Mouse (Mus musculus): ENCODE results near the gene Chst8. TPM values are rescaled to one million over a fixed set of nuclear protein-coding genes. Genes with fewer than 3 reads are reported as not detected.

Gene Chst8
- polyA plus RNA-seq (2016; fragmentation: Nextera tagmentation; extraction: Ambion mirVana) = 15.7 and 18.9 TPM in 2 replicates

- Histone ChIP-seq H3K4me3 (peak within 1 kb of the TSS; percentile 62), H3K4me1 (peaks cover 23% of the 10 kb centered on the region), H3K36me3 (no peaks in the 10 kb centered on the region), H3K9ac (replicated peaks) (peak within 1 kb of the TSS; percentile 55), H3K9me3 (no peaks in the 10 kb centered on the region), H3K27me3 (peaks cover 83% of the 10 kb centered on the region), H3K4me2 (replicated peaks) (peak within 1 kb of the TSS; percentile 94), H3K27ac (replicated peaks) (peak within 1 kb of the TSS; percentile 68)
- peak; percentile 82 for ATAC-seq (ENCODE audit: low FRiP score, low read depth)
- WGBS = under 1% methylated on average over 64 of the region's 65 CpGs
These were observed at the start of gene Chst8 for GRCm38 (mm10) chr7:34812531-34813111. Chst8 (minus strand) TSS chr7:34812711.

GRCm38 (mm10) chr7:34858291-34858690 lies 45.8 kb upstream of the Chst8 start:
- Histone ChIP-seq H3K27me3 (no peaks in the 10 kb centered on the region), H3K27ac (replicated peaks) (peak overlapping the region; percentile 43; the same call in 1 of the 2 replicates), H3K4me2 (replicated peaks) (no peak overlapping the region), H3K4me1 (0 out of 2 replicates have a peak, but pooled peaks cover 4% of the 10 kb centered on the region), H3K9me3 (no peaks in the 10 kb centered on the region), H3K4me3 (no peak overlapping the region), H3K36me3 (no peaks in the 10 kb centered on the region), H3K9ac (replicated peaks) (no peak overlapping the region)
- ATAC-seq (ENCODE audit: low FRiP score, low read depth) = no peak
- 65% methylated on average over 2 of the region's 2 CpGs for WGBS

GRCm38 (mm10) chr7:34854781-34855352 lies 42.4 kb upstream of the Chst8 start:
- no peak overlapping the region for H3K27ac ChIP-seq (replicated peaks)
- H3K36me3 ChIP-seq = no peaks in the 10 kb centered on the region
- H3K4me3 ChIP-seq = no peak overlapping the region
- H3K9ac ChIP-seq (replicated peaks) = no peak overlapping the region
- ATAC-seq (ENCODE audit: low FRiP score, low read depth) = no peak
- H3K4me2 ChIP-seq (replicated peaks) = no peak overlapping the region
- 86% methylated on average over 6 of the region's 6 CpGs for WGBS
- H3K4me1 ChIP-seq = 0 out of 2 replicates have a peak, but pooled peaks cover 4% of the 10 kb centered on the region
- H3K9me3 ChIP-seq = no peaks in the 10 kb centered on the region
- no peaks in the 10 kb centered on the region for H3K27me3 ChIP-seq

- no peak for ATAC-seq (ENCODE audit: low FRiP score, low read depth)
- Histone ChIP-seq H3K9ac (replicated peaks) (no peak overlapping the region), H3K4me3 (no peak overlapping the region), H3K4me2 (replicated peaks) (no peak overlapping the region), H3K9me3 (no peaks in the 10 kb centered on the region), H3K36me3 (no peaks in the 10 kb centered on the region), H3K27me3 (0 out of 2 replicates have a peak, but pooled peaks cover 2% of the 10 kb centered on the region), H3K4me1 (0 out of 2 replicates have a peak, but pooled peaks cover 4% of the 10 kb centered on the region), H3K27ac (replicated peaks) (no peak overlapping the region)
- 91% methylated on average over 3 of the region's 3 CpGs for WGBS
These were observed 40.9 kb upstream of the Chst8 start for GRCm38 (mm10) chr7:34853393-34853792.

GRCm38 (mm10) chr7:34849660-34850059 lies 37.1 kb upstream of the Chst8 start:
- ATAC-seq (ENCODE audit: low FRiP score, low read depth) = no peak
- no peak overlapping the region for H3K4me3 ChIP-seq
- no peak overlapping the region for H3K4me2 ChIP-seq (replicated peaks)
- no peak overlapping the region for H3K9ac ChIP-seq (replicated peaks)
- no peak overlapping the region for H3K27ac ChIP-seq (replicated peaks)
- WGBS = 47% methylated on average over 10 of the region's 10 CpGs
- H3K4me1 ChIP-seq = peaks cover 14% of the 10 kb centered on the region
- no peaks in the 10 kb centered on the region for H3K9me3 ChIP-seq
- no peaks in the 10 kb centered on the region for H3K36me3 ChIP-seq
- peaks cover 13% of the 10 kb centered on the region; the same call in 1 of the 2 replicates for H3K27me3 ChIP-seq

GRCm38 (mm10) chr7:34848811-34849210 lies 36.3 kb upstream of the Chst8 start:
- Histone ChIP-seq H3K4me1 (peaks cover 14% of the 10 kb centered on the region), H3K4me2 (replicated peaks) (no peak overlapping the region), H3K9me3 (no peaks in the 10 kb centered on the region), H3K36me3 (no peaks in the 10 kb centered on the region), H3K4me3 (no peak overlapping the region), H3K27ac (replicated peaks) (no peak overlapping the region), H3K27me3 (peaks cover 13% of the 10 kb centered on the region; the same call in 1 of the 2 replicates), H3K9ac (replicated peaks) (no peak overlapping the region)
- no peak for ATAC-seq (ENCODE audit: low FRiP score, low read depth)
- 91% methylated on average over 4 of the region's 4 CpGs for WGBS

- H3K27ac ChIP-seq (replicated peaks) = peak overlapping the region; percentile 63
- H3K9me3 ChIP-seq = no peaks in the 10 kb centered on the region
- 70% methylated on average over 6 of the region's 6 CpGs for WGBS
- H3K4me2 ChIP-seq (replicated peaks) = no peak overlapping the region
- H3K27me3 ChIP-seq = peaks cover 13% of the 10 kb centered on the region; the same call in 1 of the 2 replicates
- peaks cover 14% of the 10 kb centered on the region for H3K4me1 ChIP-seq
- ATAC-seq (ENCODE audit: low FRiP score, low read depth) = no peak
- H3K4me3 ChIP-seq = no peak overlapping the region
- H3K36me3 ChIP-seq = no peaks in the 10 kb centered on the region
- no peak overlapping the region for H3K9ac ChIP-seq (replicated peaks)
These were observed 35.4 kb upstream of the Chst8 start for GRCm38 (mm10) chr7:34847900-34848299.

GRCm38 (mm10) chr7:34847410-34847809 lies 34.9 kb upstream of the Chst8 start:
- peak overlapping the region; percentile 69 for H3K27ac ChIP-seq (replicated peaks)
- 19% methylated on average over 5 of the region's 5 CpGs for WGBS

GRCm38 (mm10) chr7:34838749-34839148 lies 26.2 kb upstream of the Chst8 start:
- H3K4me1 ChIP-seq = no peaks in the 10 kb centered on the region
- no peak for ATAC-seq (ENCODE audit: low FRiP score, low read depth)
- no peak overlapping the region for H3K4me2 ChIP-seq (replicated peaks)
- no peaks in the 10 kb centered on the region for H3K27me3 ChIP-seq
- WGBS = 90% methylated on average over 4 of the region's 4 CpGs
- H3K36me3 ChIP-seq = no peaks in the 10 kb centered on the region
- H3K9me3 ChIP-seq = no peaks in the 10 kb centered on the region
- H3K27ac ChIP-seq (replicated peaks) = no peak overlapping the region
- no peak overlapping the region for H3K9ac ChIP-seq (replicated peaks)
- H3K4me3 ChIP-seq = no peak overlapping the region

More at GRCm38 (mm10) chr7:34847410-34847809, 34.9 kb upstream of the Chst8 start:
- H3K36me3 ChIP-seq = no peaks in the 10 kb centered on the region
- ATAC-seq (ENCODE audit: low FRiP score, low read depth) = peak; percentile 89
- H3K27me3 ChIP-seq = peaks cover 13% of the 10 kb centered on the region; the same call in 1 of the 2 replicates
- no peak overlapping the region for H3K4me2 ChIP-seq (replicated peaks)
- no peak overlapping the region for H3K9ac ChIP-seq (replicated peaks)
- H3K9me3 ChIP-seq = no peaks in the 10 kb centered on the region
- H3K4me1 ChIP-seq = peaks cover 14% of the 10 kb centered on the region
- H3K4me3 ChIP-seq = no peak overlapping the region

GRCm38 (mm10) chr7:34838231-34838630 lies 25.7 kb upstream of the Chst8 start:
- no peak for ATAC-seq (ENCODE audit: low FRiP score, low read depth)
- WGBS = 89% methylated on average over 4 of the region's 4 CpGs
- no peaks in the 10 kb centered on the region for H3K9me3 ChIP-seq

GRCm38 (mm10) chr7:34826255-34826909 lies 13.9 kb upstream of the Chst8 start:
- H3K36me3 ChIP-seq = no peaks in the 10 kb centered on the region
- no peaks in the 10 kb centered on the region for H3K27me3 ChIP-seq
- ATAC-seq (ENCODE audit: low FRiP score, low read depth) = no peak
- WGBS = 31% methylated on average over 3 of the region's 3 CpGs
- H3K27ac ChIP-seq (replicated peaks) = no peak overlapping the region
- H3K4me3 ChIP-seq = no peak overlapping the region
- no peak overlapping the region for H3K4me2 ChIP-seq (replicated peaks)
- no peak overlapping the region for H3K9ac ChIP-seq (replicated peaks)
- 0 out of 2 replicates have a peak, but pooled peaks cover 6% of the 10 kb centered on the region for H3K9me3 ChIP-seq
- no peaks in the 10 kb centered on the region for H3K4me1 ChIP-seq

More at GRCm38 (mm10) chr7:34838231-34838630, 25.7 kb upstream of the Chst8 start:
- no peaks in the 10 kb centered on the region for H3K27me3 ChIP-seq
- H3K4me1 ChIP-seq = no peaks in the 10 kb centered on the region
- no peak overlapping the region for H3K4me3 ChIP-seq
- no peak overlapping the region for H3K27ac ChIP-seq (replicated peaks)
- no peak overlapping the region for H3K4me2 ChIP-seq (replicated peaks)
- no peak overlapping the region for H3K9ac ChIP-seq (replicated peaks)
- no peaks in the 10 kb centered on the region for H3K36me3 ChIP-seq

- 0 out of 2 replicates have a peak, but pooled peaks cover 5% of the 10 kb centered on the region for H3K27me3 ChIP-seq
- H3K9ac ChIP-seq (replicated peaks) = no peak overlapping the region
- no peak overlapping the region for H3K27ac ChIP-seq (replicated peaks)
- H3K9me3 ChIP-seq = 0 out of 2 replicates have a peak, but pooled peaks cover 2% of the 10 kb centered on the region
- 88% methylated on average over 9 of the region's 9 CpGs for WGBS
- no peak for ATAC-seq (ENCODE audit: low FRiP score, low read depth)
- H3K4me3 ChIP-seq = no peak overlapping the region
- peaks cover 4% of the 10 kb centered on the region for H3K4me1 ChIP-seq
- no peaks in the 10 kb centered on the region for H3K36me3 ChIP-seq
- no peak overlapping the region for H3K4me2 ChIP-seq (replicated peaks)
These were observed 9.1 kb upstream of the Chst8 start for GRCm38 (mm10) chr7:34821587-34821986.
